Mouse (Mus musculus): ENCODE data around the gene Map3k21.
A peak's percentile ranks its signal among the peaks of the same experiment; 100 is the strongest.

Gene Map3k21

GRCm38 (mm10) chr8:125917013-125917412 is 6.8 kb downstream of the Map3k21 start:
- no peak for DNase-seq

GRCm38 (mm10) chr8:125918719-125919118 is 8.5 kb downstream of the Map3k21 start:
- no peak for DNase-seq

- no peak for DNase-seq
Observed at GRCm38 (mm10) chr8:125919560-125919959, 9.3 kb downstream of the Map3k21 start.

- no peak for DNase-seq
Observed at GRCm38 (mm10) chr8:125920281-125920680, 10.0 kb downstream of the Map3k21 start.

GRCm38 (mm10) chr8:125920761-125921160 is 10.5 kb downstream of the Map3k21 start:
- DNase-seq: no peak

GRCm38 (mm10) chr8:125922333-125922732 is 12.1 kb downstream of the Map3k21 start:
- no peak for DNase-seq

GRCm38 (mm10) chr8:125926636-125927035 is 16.4 kb downstream of the Map3k21 start:
- no peak for DNase-seq

- DNase-seq: no peak
Observed at GRCm38 (mm10) chr8:125930276-125931046, 20.2 kb downstream of the Map3k21 start.

- no peak for DNase-seq
Observed at GRCm38 (mm10) chr8:125931822-125932221, 21.6 kb downstream of the Map3k21 start.

GRCm38 (mm10) chr8:125935649-125936048 is 25.4 kb downstream of the Map3k21 start:
- peak; percentile 70 for DNase-seq

- DNase-seq: no peak
Observed at GRCm38 (mm10) chr8:125944511-125944910, 34.3 kb downstream of the Map3k21 start.

GRCm38 (mm10) chr8:125948696-125949308 is 38.6 kb downstream of the Map3k21 start:
- no peak for DNase-seq

- DNase-seq: peak; percentile 85
Observed at GRCm38 (mm10) chr8:125950007-125950940, 40.0 kb downstream of the Map3k21 start.

GRCm38 (mm10) chr8:125955671-125956070 is 45.4 kb downstream of the Map3k21 start:
- DNase-seq: peak; percentile 81

GRCm38 (mm10) chr8:125956796-125957195 is 46.5 kb downstream of the Map3k21 start:
- no peak for DNase-seq

- no peak for DNase-seq
Observed at GRCm38 (mm10) chr8:125957226-125957993, 47.2 kb downstream of the Map3k21 start.

- DNase-seq: no peak
Observed at GRCm38 (mm10) chr8:125957994-125958368, 47.7 kb downstream of the Map3k21 start.

- DNase-seq: no peak
Observed at GRCm38 (mm10) chr8:125959363-125959771, 49.1 kb downstream of the Map3k21 start.

- no peak for DNase-seq
Observed at GRCm38 (mm10) chr8:125960037-125960436, 49.8 kb downstream of the Map3k21 start.

GRCm38 (mm10) chr8:125961790-125962189 is 51.5 kb downstream of the Map3k21 start:
- DNase-seq: no peak

GRCm38 (mm10) chr8:125963807-125964211 is 53.6 kb downstream of the Map3k21 start:
- DNase-seq: no peak

- no peak for DNase-seq
Observed at GRCm38 (mm10) chr8:125971336-125971735, 61.1 kb downstream of the Map3k21 start.

- DNase-seq: no peak
Observed at GRCm38 (mm10) chr8:125975981-125976380, 65.7 kb downstream of the Map3k21 start.

Measured in right cerebral cortex, postnatal 4 days (tissue).